Mouse (Mus musculus) liver, embryonic 11.5 days (tissue): ENCODE measurements around the gene Nsl1. TPM values are rescaled to one million over a fixed set of nuclear protein-coding genes. Genes with fewer than 3 reads are reported as not detected.
A peak's percentile ranks its signal among the peaks of the same experiment; 100 is the strongest.

Experiments used
- ATAC-seq: fragments of 200-750 bp; cut with Nextera tagmentation; replicated peaks from 2 replicates; pipeline ENCODE4 v1.8.0; 2017; ENCODE audit warnings: moderate number of reproducible peaks, mild to moderate bottlenecking, moderate TSS enrichment, moderate library complexity; ENCODE audit not compliant: low FRiP score
- DNase-seq: peaks from one replicate; pipeline ENCODE4 v3.0.0-alpha.2; 2017; ENCODE audit warnings: low spot score
- H3K27ac ChIP-seq: fragments of 300-500 bp; sonication (generic); 2 replicates; pipeline ENCODE4 v1.5.1; 2014; ENCODE audit warnings: mild to moderate bottlenecking, low read depth, low read length, control low read depth
- H3K27me3 ChIP-seq: fragments of 300-500 bp; sonication (generic); replicated peaks from 2 replicates; pipeline ENCODE4 v1.6.1; 2014; ENCODE audit warnings: low read length, mixed read lengths; ENCODE audit not compliant: control insufficient read depth, insufficient read depth
- H3K36me3 ChIP-seq: fragments of 300-500 bp; sonication (generic); 2 replicates; pipeline ENCODE4 v1.6.1; 2014; ENCODE audit warnings: mild to moderate bottlenecking, low read length, moderate library complexity, mixed read lengths; ENCODE audit not compliant: control insufficient read depth, insufficient read depth
- H3K4me1 ChIP-seq: fragments of 300-500 bp; sonication (generic); replicated peaks from 2 replicates; pipeline ENCODE4 v1.6.1; 2014; ENCODE audit warnings: low read length, mixed read lengths; ENCODE audit not compliant: control insufficient read depth, insufficient read depth
- H3K4me2 ChIP-seq: fragments of 300-500 bp; sonication (generic); 2 replicates; pipeline ENCODE4 v1.6.1; 2014; ENCODE audit warnings: mild to moderate bottlenecking, control low read depth, moderate library complexity
- H3K4me3 ChIP-seq: fragments of 300-500 bp; sonication (generic); 2 replicates; pipeline ENCODE4 v1.5.1; 2014; ENCODE audit warnings: low read depth, low read length, control low read depth
- H3K9ac ChIP-seq: fragments of 300-500 bp; sonication (generic); 2 replicates; pipeline ENCODE4 v1.6.1; 2014; ENCODE audit warnings: low read depth, low read length, control low read depth
- H3K9me3 ChIP-seq: fragments of 300-500 bp; sonication (generic); 2 replicates; pipeline ENCODE4 v1.6.1; 2016; ENCODE audit warnings: low read length, inconsistent platforms, mixed read lengths; ENCODE audit not compliant: control insufficient read depth
- WGBS: fragments of 180-500 bp; shearing (Covaris S2); extraction: QIAGEN DNeasy Blood & Tissue Kit; methylation state at CpG from one replicate; pipeline ENCODE4 v1.1.7; 2014; 5-methylcytosine and 5-hydroxymethylcytosine counted together
- polyA plus RNA-seq: library from polyadenylated mRNA; unstranded; fragments of >200 nt; fragmentation: Nextera tagmentation; extraction: Ambion mirVana; gene quantifications from 2 replicates; pipeline ENCODE4 v1.2.1, GENCODE M21; 2014

Nsl1 gene
- polyA plus RNA-seq, 1 experiment from 2014 or later = 30.7 TPM

DNA sequence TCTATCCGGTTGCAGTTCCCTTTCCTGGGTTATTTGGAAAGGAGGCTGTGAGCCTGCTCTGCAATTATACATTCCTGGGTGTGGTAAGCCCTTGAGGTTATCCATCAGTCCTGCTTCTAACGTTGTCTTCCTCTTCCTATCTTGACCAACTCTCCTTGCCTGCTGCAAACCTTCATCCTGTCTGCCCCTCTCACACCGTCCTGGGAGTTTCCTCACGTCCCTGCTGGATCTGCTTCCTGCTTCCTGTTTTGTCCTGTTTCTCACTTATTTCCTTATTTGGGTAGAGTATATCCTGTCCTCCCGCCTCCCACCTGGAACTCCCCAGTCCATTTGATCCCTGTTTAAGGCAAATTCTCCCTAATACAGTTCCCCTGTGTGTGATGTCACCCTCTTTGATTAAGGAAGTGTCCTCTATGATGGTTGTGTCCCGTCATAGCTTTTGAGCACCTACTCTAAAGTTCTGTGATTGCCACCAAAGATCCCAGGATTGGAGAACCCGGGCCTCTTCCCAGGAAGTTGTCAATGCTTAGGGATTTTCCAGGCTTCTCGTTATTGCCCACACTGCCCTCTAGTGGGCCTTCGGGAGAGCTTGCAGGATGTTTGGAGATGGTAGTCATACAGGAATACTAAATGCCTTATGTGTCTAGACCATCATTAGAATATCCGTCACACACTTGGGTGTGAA is 12.5 kb downstream of the Nsl1 start:
- Histone ChIP-seq H3K9me3 (no peaks in the 10 kb centered on the region), H3K4me1 (no peaks in the 10 kb centered on the region), H3K27me3 (no peaks in the 10 kb centered on the region), H3K9ac (no peak overlapping the region), H3K36me3 (peaks cover 45% of the 10 kb centered on the region), H3K4me3 (no peak overlapping the region), H3K4me2 (no peak overlapping the region), H3K27ac (no peak overlapping the region)
- ATAC-seq (peak; percentile 30), DNase-seq (no peak)
- WGBS = 59% methylated on average over 10 of the region's 10 CpGs

DNA sequence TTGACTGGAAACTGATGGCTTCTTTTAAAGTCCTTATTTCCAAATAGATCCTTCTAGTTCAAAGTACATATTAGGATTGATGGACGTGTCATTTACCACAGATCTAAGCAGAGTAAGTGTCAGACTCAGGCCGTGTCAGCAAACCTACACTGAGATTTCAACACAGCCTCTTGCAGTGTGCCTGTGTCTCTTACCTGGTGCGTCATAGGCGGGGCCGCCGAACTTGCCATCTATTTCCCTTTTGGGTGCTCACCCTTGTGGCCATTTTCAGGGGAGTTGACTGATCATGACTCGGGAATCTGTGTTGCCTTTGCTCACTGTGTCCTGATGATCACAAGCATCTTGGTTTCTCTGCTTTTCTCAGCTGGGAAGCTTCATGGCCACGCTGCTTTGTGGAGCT is 20.4 kb downstream of the Nsl1 start:
- WGBS = 82% methylated on average over 8 of the region's 8 CpGs
- ATAC-seq (no peak), DNase-seq (no peak)
- H3K27ac ChIP-seq = no peak overlapping the region
- no peak overlapping the region for H3K9ac ChIP-seq
- H3K9me3 ChIP-seq = no peaks in the 10 kb centered on the region
- H3K27me3 ChIP-seq = no peaks in the 10 kb centered on the region
- 0 out of 2 replicates have a peak, but pooled peaks cover 5% of the 10 kb centered on the region for H3K4me1 ChIP-seq
- no peak overlapping the region for H3K4me2 ChIP-seq
- no peak overlapping the region for H3K4me3 ChIP-seq
- H3K36me3 ChIP-seq = peaks cover 26% of the 10 kb centered on the region

DNA sequence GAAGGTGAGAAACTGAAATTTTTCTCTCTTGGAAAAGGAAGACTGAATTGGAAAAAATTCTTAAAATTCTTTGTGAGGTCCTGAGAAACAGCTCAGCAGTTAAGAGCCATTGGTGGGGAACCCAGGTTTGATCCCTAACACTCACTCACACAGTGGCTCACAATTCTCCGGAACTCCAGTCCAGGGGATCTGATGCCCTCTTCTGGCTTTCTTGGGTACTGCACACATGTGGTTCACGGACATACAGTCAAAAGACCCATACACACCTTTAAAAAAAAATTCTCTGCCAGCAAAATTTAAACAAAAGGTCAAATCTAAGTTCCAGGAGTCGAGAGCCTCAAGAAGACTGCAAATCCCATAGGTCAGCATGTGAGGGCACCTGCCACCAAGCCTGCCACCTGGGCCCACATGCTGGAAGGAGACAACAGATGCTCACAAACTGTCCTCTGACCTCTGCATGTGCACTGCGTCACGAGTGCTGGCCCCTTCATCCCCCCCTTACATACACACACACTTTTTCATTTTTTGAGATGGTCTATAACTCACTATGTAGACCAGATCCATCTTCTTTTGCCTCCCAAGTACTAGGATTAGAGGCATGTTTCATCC is 22.2 kb downstream of the Nsl1 start:
- 0 out of 2 replicates have a peak, but pooled peaks cover 5% of the 10 kb centered on the region for H3K4me1 ChIP-seq
- no peak for DNase-seq
- no peak for ATAC-seq
- H3K27ac ChIP-seq = no peak overlapping the region
- H3K4me2 ChIP-seq = no peak overlapping the region
- H3K36me3 ChIP-seq = peaks cover 24% of the 10 kb centered on the region
- 67% methylated on average over 5 of the region's 5 CpGs for WGBS
- H3K4me3 ChIP-seq = no peak overlapping the region
- no peaks in the 10 kb centered on the region for H3K9me3 ChIP-seq
- no peaks in the 10 kb centered on the region for H3K27me3 ChIP-seq
- no peak overlapping the region for H3K9ac ChIP-seq

DNA sequence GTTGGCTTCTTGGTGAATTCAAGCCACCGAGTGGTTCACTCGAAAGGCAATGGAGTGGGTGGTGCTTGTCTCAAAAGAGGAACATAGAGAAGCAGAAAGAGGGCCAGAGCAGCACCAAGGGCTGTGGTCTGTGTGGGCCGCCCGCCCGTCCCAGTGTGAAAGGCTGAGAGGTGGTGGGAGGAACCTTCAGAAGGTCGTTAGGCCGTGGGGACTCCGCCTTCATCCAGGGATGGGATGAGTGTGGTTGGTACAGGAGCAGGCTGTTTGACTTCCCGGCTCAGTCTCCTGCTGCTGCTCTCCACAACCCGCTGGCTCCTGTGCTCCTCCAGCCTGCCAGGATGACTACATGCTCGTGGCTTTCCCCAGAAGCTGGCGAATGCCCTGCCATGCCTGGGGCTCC is 22.8 kb downstream of the Nsl1 start:
- ATAC-seq (0 out of 2 replicates have a peak, but pooled peaks have one; percentile 10), DNase-seq (no peak)
- no peak overlapping the region for H3K9ac ChIP-seq
- H3K4me3 ChIP-seq = no peak overlapping the region
- peaks cover 21% of the 10 kb centered on the region for H3K36me3 ChIP-seq
- no peak overlapping the region for H3K4me2 ChIP-seq
- WGBS = 64% methylated on average over 12 of the region's 12 CpGs
- 0 out of 2 replicates have a peak, but pooled peaks cover 5% of the 10 kb centered on the region for H3K4me1 ChIP-seq
- no peaks in the 10 kb centered on the region for H3K27me3 ChIP-seq
- no peaks in the 10 kb centered on the region for H3K9me3 ChIP-seq
- H3K27ac ChIP-seq = no peak overlapping the region

DNA sequence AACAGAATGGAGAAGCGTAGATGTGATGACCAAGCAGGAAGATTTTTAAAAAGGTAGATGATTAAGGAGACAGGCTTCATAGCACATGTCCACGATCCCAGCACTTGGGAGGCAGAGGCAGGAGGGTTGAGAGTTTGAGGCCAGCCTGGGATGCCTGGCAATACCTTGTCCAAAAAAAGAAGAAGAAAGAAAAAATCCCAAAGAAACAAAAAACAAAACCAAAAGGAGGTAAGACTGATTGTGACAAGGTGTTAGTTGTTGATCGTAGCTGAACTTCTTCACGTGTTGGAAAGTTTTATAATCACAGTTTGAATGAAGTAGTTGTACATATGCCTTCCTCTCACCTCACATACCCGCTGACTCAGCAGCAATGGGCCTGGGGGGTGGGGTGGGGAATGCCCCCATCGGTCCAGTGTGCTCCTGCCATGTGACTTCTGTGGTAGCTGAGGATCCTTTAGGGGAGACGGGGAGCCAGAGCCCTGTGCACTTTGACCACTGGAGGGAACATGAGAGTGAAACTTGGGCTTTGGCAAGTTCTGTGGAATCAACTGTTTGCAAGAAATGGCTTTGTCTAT is 23.6 kb downstream of the Nsl1 start:
- H3K4me2 ChIP-seq = no peak overlapping the region
- 78% methylated on average over 7 of the region's 7 CpGs for WGBS
- 0 out of 2 replicates have a peak, but pooled peaks cover 5% of the 10 kb centered on the region for H3K4me1 ChIP-seq
- no peak overlapping the region for H3K27ac ChIP-seq
- no peaks in the 10 kb centered on the region for H3K9me3 ChIP-seq
- ATAC-seq (no peak), DNase-seq (no peak)
- H3K4me3 ChIP-seq = no peak overlapping the region
- H3K27me3 ChIP-seq = no peaks in the 10 kb centered on the region
- no peak overlapping the region for H3K9ac ChIP-seq
- H3K36me3 ChIP-seq = peaks cover 20% of the 10 kb centered on the region

DNA sequence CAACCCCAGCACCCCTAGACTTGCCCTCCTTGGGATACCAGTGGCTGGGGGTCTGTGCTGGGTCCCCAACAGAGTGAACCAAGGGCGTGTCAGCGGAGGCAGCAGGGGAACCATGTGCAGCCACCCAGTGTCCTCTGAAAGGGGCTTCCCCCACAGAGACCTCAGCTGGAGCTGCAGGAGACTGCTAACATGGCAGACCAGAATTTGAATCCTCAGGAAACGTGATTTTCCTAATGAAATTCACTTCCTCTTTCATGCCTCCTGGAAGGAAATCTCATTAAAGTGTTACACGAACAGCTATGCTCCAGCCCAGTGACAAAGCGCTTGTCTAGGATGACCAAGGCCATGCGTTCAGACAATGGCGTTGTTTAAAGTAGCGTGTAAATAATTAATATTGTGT is 24.1 kb downstream of the Nsl1 start:
- Histone ChIP-seq H3K36me3 (peaks cover 19% of the 10 kb centered on the region), H3K4me3 (no peak overlapping the region), H3K4me1 (0 out of 2 replicates have a peak, but pooled peaks cover 5% of the 10 kb centered on the region), H3K27ac (0 out of 2 replicates have a peak overlapping the region, but pooled peaks have one; percentile 28), H3K4me2 (no peak overlapping the region), H3K9ac (no peak overlapping the region), H3K9me3 (no peaks in the 10 kb centered on the region), H3K27me3 (no peaks in the 10 kb centered on the region)
- 83% methylated on average over 8 of the region's 8 CpGs for WGBS
- no peak for ATAC-seq
- no peak for DNase-seq

DNA sequence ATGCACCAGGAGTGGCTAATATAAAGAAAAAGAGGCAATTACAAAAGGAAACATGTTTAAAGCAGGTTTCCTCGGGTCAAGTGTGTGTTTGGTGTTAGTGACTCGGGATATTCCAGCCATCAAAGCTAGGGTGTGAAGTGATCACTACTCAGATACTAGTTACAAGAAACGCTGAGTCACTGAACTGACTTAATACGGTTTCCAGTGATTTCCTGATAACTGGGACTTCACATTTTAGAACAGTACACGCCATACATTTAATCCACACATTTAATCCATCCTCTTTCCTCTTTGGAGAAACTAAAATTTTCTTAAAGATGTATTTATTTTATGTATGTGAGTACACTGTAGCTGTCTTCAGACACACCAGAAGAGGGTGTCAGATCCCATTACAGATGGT is 25.1 kb downstream of the Nsl1 start:
- no peaks in the 10 kb centered on the region for H3K27me3 ChIP-seq
- no peak overlapping the region for H3K4me2 ChIP-seq
- H3K36me3 ChIP-seq = peaks cover 12% of the 10 kb centered on the region
- no peaks in the 10 kb centered on the region for H3K9me3 ChIP-seq
- ATAC-seq (no peak), DNase-seq (no peak)
- no peak overlapping the region for H3K27ac ChIP-seq
- no peak overlapping the region for H3K9ac ChIP-seq
- 58% methylated on average over 5 of the region's 5 CpGs for WGBS
- no peak overlapping the region for H3K4me3 ChIP-seq
- 0 out of 2 replicates have a peak, but pooled peaks cover 5% of the 10 kb centered on the region for H3K4me1 ChIP-seq

DNA sequence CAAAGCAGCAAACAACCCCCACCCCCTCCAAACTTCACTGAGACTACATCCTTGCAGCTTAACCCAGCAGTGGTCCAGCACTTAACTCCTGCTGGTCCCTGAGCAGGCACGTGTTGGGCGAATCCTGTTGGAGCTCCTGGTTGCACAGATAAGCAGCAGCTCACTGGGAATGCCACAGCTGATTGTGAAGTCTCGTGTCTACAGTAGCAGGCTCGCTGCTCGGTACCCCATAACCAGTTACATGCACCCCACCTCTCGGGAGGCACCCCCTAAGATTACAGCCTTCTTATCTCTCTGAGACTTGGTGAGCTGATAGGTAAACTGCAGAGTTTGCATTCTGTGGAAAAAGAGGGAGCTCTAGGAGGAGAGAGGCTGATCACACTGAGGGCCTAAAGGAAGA is 26.5 kb downstream of the Nsl1 start:
- ATAC-seq (no peak), DNase-seq (no peak)
- 0 out of 2 replicates have a peak, but pooled peaks cover 4% of the 10 kb centered on the region for H3K27me3 ChIP-seq
- H3K4me1 ChIP-seq = 0 out of 2 replicates have a peak, but pooled peaks cover 5% of the 10 kb centered on the region
- H3K9ac ChIP-seq = no peak overlapping the region
- no peak overlapping the region for H3K27ac ChIP-seq
- 46% methylated on average over 6 of the region's 6 CpGs for WGBS
- peaks cover 7% of the 10 kb centered on the region for H3K36me3 ChIP-seq
- H3K9me3 ChIP-seq = no peaks in the 10 kb centered on the region
- no peak overlapping the region for H3K4me2 ChIP-seq
- no peak overlapping the region for H3K4me3 ChIP-seq
